In the genomic region with DNA sequence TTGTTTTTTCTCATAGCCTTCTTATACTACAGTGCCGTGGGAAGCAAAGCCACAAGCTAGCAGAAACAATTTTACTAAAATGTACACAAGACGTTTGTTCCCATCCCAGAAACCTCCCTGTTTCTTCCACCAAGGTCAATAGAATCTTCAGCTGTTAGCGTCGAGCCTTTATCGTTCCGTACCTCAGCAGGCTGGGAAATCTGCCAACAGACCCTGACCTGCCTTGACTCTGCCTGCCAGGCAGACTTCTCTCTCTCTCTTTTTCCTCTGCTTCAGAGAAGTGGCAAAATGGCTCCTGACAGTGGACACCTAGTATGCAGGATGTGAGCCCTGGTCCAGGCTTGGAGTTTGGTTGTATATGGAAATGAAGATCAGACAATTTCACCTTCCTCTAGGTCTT, we compare ENCODE assay signal across 22 mouse cellular contexts. TPM values are rescaled to one million over a fixed set of nuclear protein-coding genes. Genes with fewer than 3 reads are reported as not detected.
"Had no signal": no experiment of that assay in that cellular context is flagged by ENCODE, and none has a peak within 500 bp of the region (broad histone marks: within the 10 kb centered on the region; RNA-seq: fewer than 3 reads in every experiment).

No protein-coding gene starts in this region.

- H3K9ac ChIP-seq: limb, embryonic 13.5 days; liver, embryonic 13.5 days; midbrain, embryonic 12.5 days; midbrain, embryonic 15.5 days; neural tube, embryonic 13.5 days had no signal

- H3K27me3 ChIP-seq: liver, embryonic 13.5 days; midbrain, embryonic 15.5 days; neural tube, embryonic 13.5 days had no signal

- H3K4me1 ChIP-seq: limb, embryonic 10.5 days; limb, embryonic 13.5 days; liver, embryonic 13.5 days; midbrain, embryonic 12.5 days; midbrain, embryonic 15.5 days; neural tube, embryonic 13.5 days had no signal

- H3K4me2 ChIP-seq: limb, embryonic 13.5 days; liver, embryonic 13.5 days; midbrain, embryonic 12.5 days; midbrain, embryonic 15.5 days; neural tube, embryonic 13.5 days had no signal

- DNase-seq: kidney, adult 8-10 months; kidney, postnatal 14 days; kidney, postnatal 4 days; layer of hippocampus, adult 9-11 months; liver; liver, embryonic 13.5 days; lung, adult 2 months; lung, postnatal 14 days; lung, postnatal 4 days; retina, postnatal 1 day; right cerebral cortex, postnatal 25 days; thymus, adult 18-20 months; thymus, postnatal 36 days had no signal

- H3K9me3 ChIP-seq: limb, embryonic 10.5 days; limb, embryonic 13.5 days; liver, embryonic 13.5 days; midbrain, embryonic 12.5 days; midbrain, embryonic 15.5 days; neural tube, embryonic 13.5 days had no signal

- ATAC-seq: midbrain, embryonic 15.5 days had no signal

- H3K36me3 ChIP-seq: limb, embryonic 10.5 days; limb, embryonic 13.5 days; liver, embryonic 13.5 days; midbrain, embryonic 12.5 days; midbrain, embryonic 15.5 days; neural tube, embryonic 13.5 days had no signal

- H3K27ac ChIP-seq: layer of hippocampus, adult 2 months; limb, embryonic 10.5 days; limb, embryonic 13.5 days; liver, embryonic 13.5 days; midbrain, embryonic 12.5 days; midbrain, embryonic 15.5 days; neural tube, embryonic 13.5 days had no signal

- H3K4me3 ChIP-seq: layer of hippocampus, adult 2 months; limb, embryonic 10.5 days; limb, embryonic 13.5 days; liver, embryonic 13.5 days; midbrain, embryonic 12.5 days; midbrain, embryonic 15.5 days; myocyte; neural tube, embryonic 13.5 days had no signal

RNA-seq across cellular contexts. Expression of a gene that starts 19.5 kb away (rescaled TPM):
- total RNA-seq: monocyte, adult 5-6 weeks; neutrophil, adult 5-6 weeks had no signal
